Mouse (Mus musculus) limb, embryonic 14.5 days (tissue): ENCODE results near the gene Frat2. TPM values are rescaled to one million over a fixed set of nuclear protein-coding genes. Genes with fewer than 3 reads are reported as not detected.

Source experiments
- ATAC-seq: fragments of 200-750 bp; cut with Nextera tagmentation; 2 replicates; pipeline ENCODE4 v1.8.0; 2017; ENCODE audit warnings: low read depth, moderate number of reproducible peaks, moderate TSS enrichment; ENCODE audit not compliant: low FRiP score
- DNase-seq: peaks from one replicate; pipeline ENCODE4 v3.0.0-alpha.2; 2015; ENCODE audit warnings: low spot score
- H3K27ac ChIP-seq: fragments of 300-500 bp; sonication (generic); replicated peaks from 2 replicates; pipeline ENCODE4 v1.5.1; 2014; ENCODE audit warnings: low read depth, mild to moderate bottlenecking, low read length, moderate library complexity, mixed read lengths
- H3K27me3 ChIP-seq: fragments of 300-500 bp; sonication (generic); 2 replicates; pipeline ENCODE4 v1.6.1; 2014; ENCODE audit warnings: low read length, mixed read lengths; ENCODE audit not compliant: control insufficient read depth, insufficient read depth
- H3K36me3 ChIP-seq: fragments of 300-500 bp; sonication (generic); 2 replicates; pipeline ENCODE4 v1.6.1; 2014; ENCODE audit warnings: mild to moderate bottlenecking, low read length, moderate library complexity, mixed read lengths; ENCODE audit not compliant: control insufficient read depth, insufficient read depth
- H3K4me1 ChIP-seq: fragments of 300-500 bp; sonication (generic); 2 replicates; pipeline ENCODE4 v1.6.1; 2014; ENCODE audit warnings: antibody characterized with exemption, low read length, mixed read lengths; ENCODE audit not compliant: control insufficient read depth, insufficient read depth
- H3K4me2 ChIP-seq: fragments of 300-500 bp; sonication (generic); replicated peaks from 2 replicates; pipeline ENCODE4 v1.6.1; 2014; ENCODE audit warnings: low read depth, mild to moderate bottlenecking, low read length, moderate library complexity; ENCODE audit not compliant: severe bottlenecking
- H3K4me3 ChIP-seq: fragments of 300-500 bp; sonication (generic); replicated peaks from 2 replicates; pipeline ENCODE4 v1.5.1; 2014; ENCODE audit warnings: low read length
- H3K9ac ChIP-seq: fragments of 300-500 bp; sonication (generic); 2 replicates; pipeline ENCODE4 v1.6.1; 2014; ENCODE audit warnings: mild to moderate bottlenecking, low read depth, low read length, moderate library complexity; ENCODE audit not compliant: severe bottlenecking
- H3K9me3 ChIP-seq: fragments of 300-500 bp; sonication (generic); 2 replicates; pipeline ENCODE4 v1.6.1; 2016; ENCODE audit warnings: low read length; ENCODE audit not compliant: control insufficient read depth
- POLR2A ChIP-seq: fragments of 200-500 bp; IDR thresholded peaks from 2 replicates; pipeline ENCODE4 v1.8.0; 2012; ENCODE audit warnings: inconsistent platforms, mild to moderate bottlenecking, moderate library complexity, borderline replicate concordance; ENCODE audit not compliant: insufficient read depth, insufficient read length; ENCODE audit errors: extremely low read depth
- WGBS: fragments of 180-500 bp; shearing (Covaris S2); extraction: QIAGEN DNeasy Blood & Tissue Kit; methylation state at CpG from one replicate; pipeline ENCODE4 v1.1.7; 2014; 5-methylcytosine and 5-hydroxymethylcytosine counted together
- polyA plus RNA-seq, 2 experiments: library from polyadenylated mRNA; depleted of rRNA in 1 of 2; stranded (reverse) in 1 of 2; unstranded in 1 of 2; fragments of >200 nt; fragmentation: Nextera tagmentation in 1 of 2; extraction: Ambion mirVana in 1 of 2; gene quantifications; 2 replicates each; pipeline versions ENCODE4 v1.2.1 to v1.2.3; 2012 to 2014

The Frat2 gene
- polyA plus RNA-seq, 2 experiments = 1.9 to 3.6 TPM

DNA sequence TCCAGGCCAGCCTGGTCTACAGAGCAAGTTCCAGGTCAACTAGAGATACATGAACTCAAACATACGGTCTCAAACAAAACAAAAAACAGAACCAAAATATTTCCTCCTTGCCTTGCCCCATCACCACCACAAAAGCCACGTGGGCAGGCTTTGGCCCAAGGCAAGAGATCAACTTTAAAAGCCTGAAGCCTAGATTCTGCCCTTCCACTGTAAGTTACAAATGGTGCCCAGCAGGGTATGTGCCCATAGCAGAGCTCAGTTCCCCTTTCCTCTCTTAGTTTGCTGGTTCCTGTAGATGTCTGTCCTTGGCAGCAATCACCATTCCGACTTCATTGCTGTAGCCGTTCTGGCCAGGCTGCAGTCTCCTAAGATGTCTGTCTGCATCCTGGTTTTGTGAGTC is 5.2 kb downstream of the Frat2 start:
- Histone ChIP-seq H3K27ac (no peak overlapping the region), H3K9ac (no peak overlapping the region), H3K4me1 (peaks cover 6% of the 10 kb centered on the region; the same call in 1 of the 2 replicates), H3K36me3 (no peaks in the 10 kb centered on the region), H3K4me2 (no peak overlapping the region), H3K27me3 (peaks cover 10% of the 10 kb centered on the region; the same call in 1 of the 2 replicates), H3K9me3 (no peaks in the 10 kb centered on the region), H3K4me3 (no peak overlapping the region)
- DNase-seq (no peak), ATAC-seq (no peak)
- WGBS = 75% methylated on average over 4 of the region's 4 CpGs
- no peak for TF ChIP-seq POLR2A

- TF ChIP-seq POLR2A = no peak
- no peak overlapping the region for H3K27ac ChIP-seq
- H3K9me3 ChIP-seq = no peaks in the 10 kb centered on the region
- no peak overlapping the region for H3K9ac ChIP-seq
- no peak overlapping the region for H3K4me2 ChIP-seq
- peaks cover 6% of the 10 kb centered on the region; the same call in 1 of the 2 replicates for H3K4me1 ChIP-seq
- H3K4me3 ChIP-seq = no peak overlapping the region
- peaks cover 10% of the 10 kb centered on the region; the same call in 1 of the 2 replicates for H3K27me3 ChIP-seq
- ATAC-seq (no peak), DNase-seq (no peak)
- no peaks in the 10 kb centered on the region for H3K36me3 ChIP-seq
- 81% methylated on average over 4 of the region's 4 CpGs for WGBS
Observed at GRCm38 (mm10) chr19:41842196-41842595, 5.7 kb downstream of the Frat2 start.

- 74% methylated on average over 7 of the region's 7 CpGs for WGBS
- Histone ChIP-seq H3K9me3 (no peaks in the 10 kb centered on the region), H3K36me3 (no peaks in the 10 kb centered on the region), H3K9ac (no peak overlapping the region), H3K4me1 (0 out of 2 replicates have a peak, but pooled peaks cover 2% of the 10 kb centered on the region), H3K4me2 (no peak overlapping the region), H3K27ac (no peak overlapping the region), H3K4me3 (no peak overlapping the region), H3K27me3 (peaks cover 5% of the 10 kb centered on the region; the same call in 1 of the 2 replicates)
- ATAC-seq (no peak), DNase-seq (no peak)
- no peak for TF ChIP-seq POLR2A
Observed at GRCm38 (mm10) chr19:41841105-41841750, 6.7 kb downstream of the Frat2 start.

DNA sequence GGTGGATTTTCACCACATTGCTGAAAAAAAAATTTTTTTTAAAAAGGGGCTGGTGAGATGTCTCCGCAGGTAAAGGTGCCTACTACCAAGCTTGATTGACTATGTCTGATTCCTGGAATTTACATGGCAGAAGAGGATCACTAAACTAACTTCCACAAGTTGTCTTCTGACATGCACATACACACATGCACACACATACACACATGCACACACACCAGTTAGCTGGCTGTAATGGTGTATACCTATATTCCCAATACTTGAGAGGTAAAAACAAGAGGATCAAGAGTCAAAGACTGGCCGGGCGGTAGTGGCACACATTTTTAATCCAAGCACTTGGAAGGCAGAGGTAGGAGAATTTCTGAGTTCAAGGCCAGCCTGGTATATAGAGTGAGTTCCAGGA is 8.2 kb downstream of the Frat2 start:
- ATAC-seq = no peak
- 95% methylated on average over 3 of the region's 3 CpGs for WGBS
- Histone ChIP-seq H3K9me3 (no peaks in the 10 kb centered on the region), H3K4me3 (no peak overlapping the region), H3K27me3 (no peaks in the 10 kb centered on the region; the same call in 1 of the 2 replicates), H3K27ac (no peak overlapping the region), H3K9ac (no peak overlapping the region), H3K36me3 (no peaks in the 10 kb centered on the region), H3K4me2 (no peak overlapping the region), H3K4me1 (no peaks in the 10 kb centered on the region)
- DNase-seq = no peak
- no peak for TF ChIP-seq POLR2A

DNA sequence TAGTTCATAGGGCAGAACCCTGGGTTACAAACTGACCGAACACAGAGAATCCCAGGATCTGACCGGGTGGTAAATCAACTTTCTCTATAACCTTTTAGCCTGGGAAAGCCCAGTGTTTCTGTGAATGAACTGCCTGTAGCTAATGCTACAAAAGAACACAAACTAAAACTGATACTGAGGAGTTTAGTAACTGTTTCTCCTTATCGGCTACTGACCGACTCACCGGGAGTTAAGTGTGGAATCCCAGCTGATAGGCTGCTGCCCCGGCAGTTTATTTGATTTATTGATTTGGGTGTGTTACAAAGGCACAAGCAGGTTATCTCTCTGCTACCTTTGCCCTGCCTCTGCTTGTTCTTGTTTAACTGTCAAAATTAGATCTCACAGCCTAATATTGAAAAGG is 9.1 kb downstream of the Frat2 start:
- TF ChIP-seq POLR2A = no peak
- Histone ChIP-seq H3K4me3 (no peak overlapping the region), H3K4me2 (no peak overlapping the region), H3K9me3 (no peaks in the 10 kb centered on the region), H3K27me3 (no peaks in the 10 kb centered on the region; the same call in 1 of the 2 replicates), H3K36me3 (no peaks in the 10 kb centered on the region), H3K9ac (no peak overlapping the region), H3K4me1 (no peaks in the 10 kb centered on the region), H3K27ac (no peak overlapping the region)
- DNase-seq (no peak), ATAC-seq (no peak)
- WGBS = 37% methylated on average over 6 of the region's 6 CpGs

- 49% methylated on average over 4 of the region's 4 CpGs for WGBS
- Histone ChIP-seq H3K4me3 (no peak overlapping the region), H3K4me1 (no peaks in the 10 kb centered on the region), H3K9ac (no peak overlapping the region), H3K9me3 (no peaks in the 10 kb centered on the region), H3K27ac (no peak overlapping the region), H3K27me3 (peaks cover under 1% of the 10 kb centered on the region; the same call in 1 of the 2 replicates), H3K36me3 (no peaks in the 10 kb centered on the region), H3K4me2 (no peak overlapping the region)
- ATAC-seq (no peak), DNase-seq (no peak)
- no peak for TF ChIP-seq POLR2A
Observed at GRCm38 (mm10) chr19:41837917-41838261, 10.0 kb downstream of the Frat2 start.
